Mouse (Mus musculus) testis, adult 2 months (tissue): ENCODE measurements around the gene Olfr1509.

ENCODE experiments used
- CTCF ChIP-seq: fragments of 200-500 bp; IDR thresholded peaks from 2 replicates; pipeline ENCODE4 v1.5.1; 2012; ENCODE audit warnings: low read depth, mild to moderate bottlenecking, inconsistent platforms, low read length, moderate library complexity; ENCODE audit not compliant: control insufficient read depth, insufficient read depth, insufficient replicate concordance
- POLR2A ChIP-seq: fragments of 200-500 bp; IDR thresholded peaks from 2 replicates; pipeline ENCODE4 v1.6.1; 2012; ENCODE audit warnings: low read depth, mild to moderate bottlenecking, inconsistent platforms, low read length, moderate library complexity; ENCODE audit not compliant: control insufficient read depth

- TF ChIP-seq CTCF, result no peak
- no peak for TF ChIP-seq POLR2A
Observed at GRCm38 (mm10) chr14:52495516-52495915, 52.7 kb downstream of the Olfr1509 start, which contains the start of gene Olfr1507.
